Mouse (Mus musculus) liver, postnatal 0 days (tissue): ENCODE measurements around the gene Wipf2. TPM values are rescaled to one million over a fixed set of nuclear protein-coding genes. Genes with fewer than 3 reads are reported as not detected.

Source experiments
- ATAC-seq: fragments of 200-750 bp; cut with Nextera tagmentation; 2 replicates; pipeline ENCODE4 v1.8.0; 2017; ENCODE audit warnings: mild to moderate bottlenecking, moderate library complexity
- DNase-seq: peaks from one replicate; pipeline ENCODE4 v3.0.0-alpha.2; 2016
- H3K27ac ChIP-seq: fragments of 300-500 bp; sonication (generic); 2 replicates; pipeline ENCODE4 v1.5.1; 2014; ENCODE audit warnings: antibody characterized with exemption, moderate library complexity, mild to moderate bottlenecking, low read depth
- H3K27me3 ChIP-seq: fragments of 300-500 bp; sonication (generic); 2 replicates; pipeline ENCODE4 v1.6.1; 2014; ENCODE audit warnings: low read length, control low read depth, mixed read lengths; ENCODE audit not compliant: insufficient read depth
- H3K36me3 ChIP-seq: fragments of 300-500 bp; sonication (generic); replicated peaks from 2 replicates; pipeline ENCODE4 v1.6.1; 2014; ENCODE audit warnings: mild to moderate bottlenecking, control low read depth, low read length, moderate library complexity, mixed read lengths; ENCODE audit not compliant: insufficient read depth
- H3K4me1 ChIP-seq: fragments of 300-500 bp; sonication (generic); 2 replicates; pipeline ENCODE4 v1.6.1; 2014; ENCODE audit warnings: antibody characterized with exemption, mild to moderate bottlenecking, control low read depth; ENCODE audit not compliant: insufficient read depth
- H3K4me2 ChIP-seq: fragments of 300-500 bp; sonication (generic); 2 replicates; pipeline ENCODE4 v1.6.1; 2014; ENCODE audit warnings: low read depth, mild to moderate bottlenecking, low read length, moderate library complexity, mixed read lengths
- H3K4me3 ChIP-seq: fragments of 300-500 bp; sonication (generic); 2 replicates; pipeline ENCODE4 v1.5.1; 2014; ENCODE audit warnings: low read depth, low read length
- H3K9ac ChIP-seq: fragments of 300-500 bp; sonication (generic); replicated peaks from 2 replicates; pipeline ENCODE4 v1.6.1; 2014; ENCODE audit warnings: mild to moderate bottlenecking, moderate library complexity
- H3K9me3 ChIP-seq: fragments of 300-500 bp; sonication (generic); 2 replicates; pipeline ENCODE4 v1.6.1; 2016; ENCODE audit warnings: mild to moderate bottlenecking, control low read depth, low read length, mixed read lengths
- CTCF ChIP-seq: sonication (generic); IDR thresholded peaks from 2 replicates; pipeline ENCODE4 v1.5.1; 2016; ENCODE audit warnings: antibody characterized with exemption, low read depth
- EP300 ChIP-seq: IDR thresholded peaks from 2 replicates; pipeline ENCODE4 v1.6.1; 2016; ENCODE audit warnings: antibody characterized with exemption, low read depth, mild to moderate bottlenecking
- WGBS: fragments of 180-500 bp; shearing (Covaris S2); extraction: QIAGEN DNeasy Blood & Tissue Kit; methylation state at CpG from one replicate; pipeline ENCODE4 v1.1.7; 2014; ENCODE audit not compliant: insufficient replicate concordance; 5-methylcytosine and 5-hydroxymethylcytosine counted together
- polyA plus RNA-seq: library from polyadenylated mRNA; unstranded; fragments of >200 nt; fragmentation: Nextera tagmentation; extraction: Ambion mirVana; gene quantifications from 2 replicates; pipeline ENCODE4 v1.2.1, GENCODE M21; 2015

Wipf2 gene
- polyA plus RNA-seq, 1 experiment from 2014 or later: 1.2 TPM

DNA sequence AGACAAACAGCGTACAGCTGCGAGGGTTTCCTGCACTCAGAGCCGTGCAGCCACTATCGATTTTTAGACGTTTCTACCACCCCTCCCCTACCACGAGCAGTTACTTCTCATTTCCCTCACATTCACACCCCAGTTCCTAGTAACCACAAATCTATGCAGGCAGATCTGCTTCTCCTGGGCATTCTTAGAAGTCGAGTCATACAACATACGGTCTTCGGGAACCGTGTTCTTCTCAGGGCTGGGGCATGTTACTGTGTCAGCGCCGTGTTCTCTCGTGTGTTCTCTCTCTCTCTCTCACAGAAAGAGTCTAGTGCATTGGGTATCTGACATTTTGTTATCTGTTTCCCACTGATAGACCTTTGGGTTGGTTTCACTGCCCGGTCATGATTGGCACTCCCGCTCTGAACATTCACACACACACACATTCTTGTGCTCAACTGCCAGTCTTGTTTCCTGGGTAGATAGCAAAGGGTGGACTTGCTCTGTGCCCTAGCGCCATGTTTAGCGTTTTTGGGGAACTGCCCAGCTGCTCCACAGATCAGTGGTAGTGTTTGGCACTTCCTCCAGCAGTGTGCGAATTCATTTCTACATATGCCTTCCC lies 84.6 kb downstream of the Wipf2 start:
- Histone ChIP-seq H3K9ac (no peak overlapping the region; the same call in 1 of the 2 replicates), H3K4me3 (no peak overlapping the region), H3K27ac (peak overlapping the region; percentile 37), H3K9me3 (no peaks in the 10 kb centered on the region), H3K4me1 (peaks cover 83% of the 10 kb centered on the region), H3K36me3 (no peaks in the 10 kb centered on the region), H3K27me3 (no peaks in the 10 kb centered on the region), H3K4me2 (peak overlapping the region; percentile 34)
- TF ChIP-seq EP300 (0 out of 2 replicates have a peak, but pooled peaks have one; percentile 24), CTCF (no peak)
- WGBS: 15% methylated on average over 18 of the region's 18 CpGs
- no peak for DNase-seq
- ATAC-seq: peak; percentile 26

DNA sequence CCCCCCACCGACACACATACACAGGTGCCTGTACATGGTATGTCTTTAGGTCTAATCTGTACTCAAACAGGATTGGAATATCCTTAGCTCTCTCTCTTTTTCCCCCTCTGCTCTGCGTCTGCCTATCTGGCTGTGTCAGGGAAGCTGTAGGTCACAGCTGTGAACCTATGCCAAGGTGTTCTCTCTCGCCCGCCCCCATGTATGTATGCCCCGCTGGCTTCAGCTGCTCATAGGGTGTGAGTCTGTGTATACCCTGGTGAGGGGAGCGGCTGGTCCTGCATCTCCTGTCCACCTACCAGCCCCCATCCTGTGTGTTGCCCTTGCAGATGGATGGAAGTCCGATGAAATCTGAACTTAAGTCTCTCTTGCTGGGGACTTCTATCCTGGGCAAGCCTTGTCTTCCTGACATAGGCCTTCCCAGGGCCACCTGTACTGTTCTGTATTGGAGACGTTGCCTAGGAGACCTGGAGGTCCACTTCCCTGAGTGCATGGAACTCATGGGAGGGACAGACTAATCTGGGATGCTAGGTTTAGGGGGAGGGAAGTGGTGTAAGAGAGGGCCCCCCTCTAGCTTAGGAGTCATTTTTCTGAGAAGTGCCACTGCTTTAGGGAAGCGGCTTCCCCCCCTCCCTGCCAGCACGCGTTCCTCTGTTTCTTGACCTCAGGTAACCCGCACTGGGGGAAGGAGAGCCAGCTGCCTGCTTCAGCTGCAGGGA lies 86.0 kb downstream of the Wipf2 start:
- H3K4me2 ChIP-seq: no peak overlapping the region
- ATAC-seq: no peak

DNA sequence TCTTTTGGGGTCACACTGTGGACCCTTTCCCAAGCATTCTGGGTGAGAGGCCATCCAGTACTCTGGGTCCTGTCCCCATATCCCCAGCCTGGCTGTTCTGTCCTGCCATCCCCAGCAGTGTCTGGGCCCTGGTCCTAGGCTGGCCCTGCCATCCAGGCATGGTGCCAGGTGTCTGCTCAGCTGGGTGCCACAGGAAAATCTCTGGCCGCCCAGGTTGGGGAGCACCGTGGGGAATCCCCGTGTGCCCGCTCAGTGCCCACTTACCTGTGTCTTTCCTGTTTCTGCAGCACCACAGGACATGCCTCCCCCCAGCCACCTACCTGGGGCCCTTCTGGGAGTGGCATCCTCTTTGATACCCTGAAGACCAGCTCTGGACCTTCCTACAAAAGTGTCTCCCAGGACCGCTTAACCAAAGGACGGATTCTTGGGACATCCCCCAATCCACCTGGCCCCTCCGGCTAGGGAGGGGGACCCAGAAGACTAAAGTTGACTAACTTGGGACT lies 86.6 kb downstream of the Wipf2 start:
- no peak for ATAC-seq
- TF ChIP-seq CTCF: no peak
- TF ChIP-seq EP300: no peak
- no peaks in the 10 kb centered on the region for H3K27me3 ChIP-seq
- peak overlapping the region; percentile 35; the same call in 1 of the 2 replicates for H3K27ac ChIP-seq
- 85% methylated on average over 7 of the region's 7 CpGs for WGBS
- H3K9ac ChIP-seq: no peak overlapping the region
- no peak overlapping the region for H3K4me2 ChIP-seq
- no peak overlapping the region for H3K4me3 ChIP-seq
- H3K4me1 ChIP-seq: peaks cover 81% of the 10 kb centered on the region
- H3K36me3 ChIP-seq: no peaks in the 10 kb centered on the region
- no peaks in the 10 kb centered on the region for H3K9me3 ChIP-seq
- no peak for DNase-seq

More for the DNA sequence above, 86.0 kb downstream of the Wipf2 start:
- Histone ChIP-seq H3K36me3 (no peaks in the 10 kb centered on the region), H3K9ac (no peak overlapping the region), H3K27ac (peak overlapping the region; percentile 35), H3K27me3 (no peaks in the 10 kb centered on the region), H3K4me3 (no peak overlapping the region), H3K9me3 (no peaks in the 10 kb centered on the region), H3K4me1 (peaks cover 81% of the 10 kb centered on the region)
- TF ChIP-seq CTCF: no peak
- TF ChIP-seq EP300: no peak
- no peak for DNase-seq
- 71% methylated on average over 12 of the region's 12 CpGs for WGBS

DNA sequence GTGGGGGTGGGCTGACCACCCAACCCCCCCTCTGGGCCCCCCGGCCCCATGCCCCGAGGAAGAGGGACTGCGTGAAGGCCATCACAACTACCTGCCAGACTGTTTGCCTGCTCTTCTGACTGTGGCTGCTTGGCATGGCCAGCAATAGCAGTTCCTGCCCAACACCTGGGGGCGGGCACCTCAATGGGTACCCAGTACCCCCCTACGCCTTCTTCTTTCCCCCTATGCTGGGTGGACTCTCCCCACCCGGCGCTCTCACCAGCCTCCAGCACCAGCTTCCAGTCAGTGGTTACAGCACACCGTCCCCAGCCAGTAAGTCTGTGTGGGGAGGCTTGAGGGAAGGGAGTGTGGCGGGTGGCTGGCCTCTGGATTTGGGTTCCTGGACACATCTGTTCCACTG lies 87.0 kb downstream of the Wipf2 start:
- Histone ChIP-seq H3K36me3 (no peaks in the 10 kb centered on the region), H3K27me3 (no peaks in the 10 kb centered on the region), H3K9me3 (no peaks in the 10 kb centered on the region), H3K9ac (no peak overlapping the region), H3K27ac (no peak overlapping the region), H3K4me1 (peaks cover 81% of the 10 kb centered on the region), H3K4me2 (no peak overlapping the region), H3K4me3 (no peak overlapping the region)
- 77% methylated on average over 9 of the region's 9 CpGs for WGBS
- DNase-seq (no peak), ATAC-seq (no peak)
- TF ChIP-seq CTCF (no peak), EP300 (no peak)

DNA sequence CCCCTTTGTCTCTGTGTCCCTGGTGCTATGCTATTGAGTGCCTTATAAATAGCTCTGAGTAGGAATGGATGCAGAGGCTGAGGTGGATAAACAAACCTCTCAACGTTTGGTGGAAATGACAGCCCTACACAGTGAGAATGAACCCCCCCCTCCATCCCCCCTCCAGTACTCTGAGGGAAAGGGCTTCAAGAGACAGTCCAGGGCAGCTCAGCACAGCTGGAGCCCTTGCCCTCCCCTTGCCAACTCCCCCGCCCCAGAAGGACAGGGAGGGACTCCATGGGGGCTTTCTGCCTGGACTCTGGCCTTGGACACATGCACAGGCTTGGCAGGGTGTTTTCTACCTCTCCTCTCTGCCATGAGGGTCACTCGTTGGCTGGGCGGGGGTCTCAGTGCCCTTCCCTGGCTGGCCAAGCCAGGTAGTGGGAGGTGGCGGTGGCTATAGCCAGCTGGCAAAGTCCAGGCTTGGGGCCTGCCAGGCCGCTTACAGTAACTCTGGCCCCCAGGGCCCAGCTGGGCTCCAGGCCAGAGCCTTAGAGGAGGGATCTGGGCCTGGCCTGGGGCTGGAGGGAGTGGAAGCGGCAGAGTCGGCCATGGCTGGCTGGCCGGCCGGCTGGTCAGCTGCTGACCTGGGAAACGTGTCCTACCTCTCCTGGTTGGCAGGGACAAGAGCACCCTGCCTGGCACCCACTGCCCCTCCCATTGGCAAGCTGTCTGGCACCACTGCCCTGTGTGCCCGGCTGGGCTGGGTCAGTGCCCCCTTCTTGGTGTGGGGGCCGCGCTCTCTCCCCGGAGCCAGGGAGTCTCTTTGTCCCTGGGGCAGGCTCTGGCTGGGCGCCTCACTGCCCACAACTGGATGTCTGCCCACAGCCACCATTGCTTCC lies 87.8 kb downstream of the Wipf2 start:
- Histone ChIP-seq H3K27me3 (no peaks in the 10 kb centered on the region), H3K4me1 (peaks cover 78% of the 10 kb centered on the region), H3K4me2 (peak overlapping the region; percentile 26; the same call in 1 of the 2 replicates), H3K27ac (peak overlapping the region; percentile 63), H3K36me3 (no peaks in the 10 kb centered on the region), H3K9ac (peak overlapping the region; percentile 55), H3K9me3 (no peaks in the 10 kb centered on the region), H3K4me3 (no peak overlapping the region)
- ATAC-seq: peak; percentile 31; the same call in 1 of the 2 replicates
- no peak for TF ChIP-seq CTCF
- TF ChIP-seq EP300: no peak
- no peak for DNase-seq
- 77% methylated on average over 16 of the region's 16 CpGs for WGBS
